Mouse (Mus musculus): ENCODE data around the gene Rnf115. TPM values are rescaled to one million over a fixed set of nuclear protein-coding genes. Genes with fewer than 3 reads are reported as not detected.

Gene Rnf115
- polyA plus RNA-seq, 1 experiment from 2014 or later = 90.4 TPM

GRCm38 (mm10) chr3:96688854-96689253 lies 38.6 kb upstream of the Rnf115 start:
- Histone ChIP-seq H3K27ac (ENCODE audit: low read depth, low read length) (no peak overlapping the region), H3K36me3 (ENCODE audit: control insufficient read depth, insufficient read depth, low read length) (no peaks in the 10 kb centered on the region), H3K4me3 (ENCODE audit: low read depth, low read length) (no peak overlapping the region), H3K4me1 (replicated peaks; ENCODE audit: control insufficient read depth, insufficient read depth, low read length) (0 out of 2 replicates have a peak, but pooled peaks cover 2% of the 10 kb centered on the region), H3K9me3 (ENCODE audit: control insufficient read depth, low read length) (no peaks in the 10 kb centered on the region), H3K27me3 (ENCODE audit: control insufficient read depth, insufficient read depth, low read length) (no peaks in the 10 kb centered on the region; the same call in 1 of the 2 replicates), H3K9ac (ENCODE audit: low read depth, low read length) (no peak overlapping the region), H3K4me2 (replicated peaks; ENCODE audit: low read depth, low read length) (no peak overlapping the region)
- no peak for ATAC-seq (ENCODE audit: low FRiP score)
- DNase-seq (ENCODE audit: low spot score) = no peak
- 86% methylated on average over 11 of the region's 11 CpGs for WGBS

GRCm38 (mm10) chr3:96690298-96690697 lies 37.2 kb upstream of the Rnf115 start:
- WGBS = 50% methylated on average over 3 of the region's 3 CpGs

GRCm38 (mm10) chr3:96692506-96692905 lies 35.0 kb upstream of the Rnf115 start:
- Histone ChIP-seq H3K36me3 (ENCODE audit: control insufficient read depth, insufficient read depth, low read length) (no peaks in the 10 kb centered on the region), H3K4me2 (replicated peaks; ENCODE audit: low read depth, low read length) (no peak overlapping the region), H3K9me3 (ENCODE audit: control insufficient read depth, low read length) (no peaks in the 10 kb centered on the region), H3K27me3 (ENCODE audit: control insufficient read depth, insufficient read depth, low read length) (no peaks in the 10 kb centered on the region), H3K9ac (ENCODE audit: low read depth, low read length) (no peak overlapping the region), H3K27ac (ENCODE audit: low read depth, low read length) (no peak overlapping the region), H3K4me1 (replicated peaks; ENCODE audit: control insufficient read depth, insufficient read depth, low read length) (0 out of 2 replicates have a peak, but pooled peaks cover 4% of the 10 kb centered on the region), H3K4me3 (ENCODE audit: low read depth, low read length) (no peak overlapping the region)
- no peak for ATAC-seq (ENCODE audit: low FRiP score)
- 16% methylated on average over 3 of the region's 3 CpGs for WGBS
- peak; percentile 47 for DNase-seq (ENCODE audit: low spot score)

More at GRCm38 (mm10) chr3:96690298-96690697, 37.2 kb upstream of the Rnf115 start:
- no peaks in the 10 kb centered on the region; the same call in 1 of the 2 replicates for H3K27me3 ChIP-seq (ENCODE audit: control insufficient read depth, insufficient read depth, low read length)
- H3K4me3 ChIP-seq (ENCODE audit: low read depth, low read length) = no peak overlapping the region
- no peaks in the 10 kb centered on the region for H3K9me3 ChIP-seq (ENCODE audit: control insufficient read depth, low read length)
- H3K36me3 ChIP-seq (ENCODE audit: control insufficient read depth, insufficient read depth, low read length) = no peaks in the 10 kb centered on the region
- H3K9ac ChIP-seq (ENCODE audit: low read depth, low read length) = no peak overlapping the region
- no peak overlapping the region for H3K27ac ChIP-seq (ENCODE audit: low read depth, low read length)
- 0 out of 2 replicates have a peak, but pooled peaks cover 2% of the 10 kb centered on the region for H3K4me1 ChIP-seq (replicated peaks; ENCODE audit: control insufficient read depth, insufficient read depth, low read length)
- H3K4me2 ChIP-seq (replicated peaks; ENCODE audit: low read depth, low read length) = no peak overlapping the region
- DNase-seq (ENCODE audit: low spot score) (no peak), ATAC-seq (ENCODE audit: low FRiP score) (no peak)

- Histone ChIP-seq H3K27me3 (ENCODE audit: control insufficient read depth, insufficient read depth, low read length) (no peaks in the 10 kb centered on the region), H3K4me1 (replicated peaks; ENCODE audit: control insufficient read depth, insufficient read depth, low read length) (0 out of 2 replicates have a peak, but pooled peaks cover 4% of the 10 kb centered on the region), H3K27ac (ENCODE audit: low read depth, low read length) (no peak overlapping the region), H3K9me3 (ENCODE audit: control insufficient read depth, low read length) (no peaks in the 10 kb centered on the region), H3K4me2 (replicated peaks; ENCODE audit: low read depth, low read length) (no peak overlapping the region), H3K9ac (ENCODE audit: low read depth, low read length) (no peak overlapping the region), H3K36me3 (ENCODE audit: control insufficient read depth, insufficient read depth, low read length) (no peaks in the 10 kb centered on the region), H3K4me3 (ENCODE audit: low read depth, low read length) (no peak overlapping the region)
- 94% methylated on average over 1 of the region's 1 CpGs for WGBS
- ATAC-seq (ENCODE audit: low FRiP score) = no peak
- DNase-seq (ENCODE audit: low spot score) = no peak
These were observed 33.9 kb upstream of the Rnf115 start for GRCm38 (mm10) chr3:96693579-96693978.

- peak; percentile 76 for ATAC-seq (ENCODE audit: low FRiP score)
- H3K4me2 ChIP-seq (replicated peaks; ENCODE audit: low read depth, low read length) = peak within 1 kb of the TSS; percentile 70
- H3K36me3 ChIP-seq (ENCODE audit: control insufficient read depth, insufficient read depth, low read length) = no peaks in the 10 kb centered on the region
- H3K9me3 ChIP-seq (ENCODE audit: control insufficient read depth, low read length) = no peaks in the 10 kb centered on the region
- peak within 1 kb of the TSS; percentile 87 for H3K9ac ChIP-seq (ENCODE audit: low read depth, low read length)
- DNase-seq (ENCODE audit: low spot score) = peak; percentile 82
- peak within 1 kb of the TSS; percentile 77 for H3K4me3 ChIP-seq (ENCODE audit: low read depth, low read length)
- WGBS = 0% methylated on average over 35 of the region's 35 CpGs
- peak within 1 kb of the TSS; percentile 94 for H3K27ac ChIP-seq (ENCODE audit: low read depth, low read length)
- H3K27me3 ChIP-seq (ENCODE audit: control insufficient read depth, insufficient read depth, low read length) = no peaks in the 10 kb centered on the region
- 0 out of 2 replicates have a peak, but pooled peaks cover 3% of the 10 kb centered on the region for H3K4me1 ChIP-seq (replicated peaks; ENCODE audit: control insufficient read depth, insufficient read depth, low read length)
These were observed 31.2 kb upstream of the Rnf115 start, which contains the start of gene Pias3 for GRCm38 (mm10) chr3:96696198-96696765. TSS of gene Pias3 (plus strand) at chr3:96696384.

- H3K36me3 ChIP-seq (ENCODE audit: control insufficient read depth, insufficient read depth, low read length) = no peaks in the 10 kb centered on the region
- H3K27me3 ChIP-seq (ENCODE audit: control insufficient read depth, insufficient read depth, low read length) = no peaks in the 10 kb centered on the region
- WGBS = under 1% methylated on average over 62 of the region's 85 CpGs
- DNase-seq (ENCODE audit: low spot score) = peak; percentile 93
- peak overlapping the region; percentile 87 for H3K9ac ChIP-seq (ENCODE audit: low read depth, low read length)
- H3K27ac ChIP-seq (ENCODE audit: low read depth, low read length) = peak overlapping the region; percentile 94
- H3K9me3 ChIP-seq (ENCODE audit: control insufficient read depth, low read length) = no peaks in the 10 kb centered on the region
- peak overlapping the region; percentile 70 for H3K4me2 ChIP-seq (replicated peaks; ENCODE audit: low read depth, low read length)
- peak; percentile 95 for ATAC-seq (ENCODE audit: low FRiP score)
- H3K4me3 ChIP-seq (ENCODE audit: low read depth, low read length) = peak overlapping the region; percentile 77
- H3K4me1 ChIP-seq (replicated peaks; ENCODE audit: control insufficient read depth, insufficient read depth, low read length) = 0 out of 2 replicates have a peak, but pooled peaks cover 3% of the 10 kb centered on the region
These were observed 30.4 kb upstream of the Rnf115 start for GRCm38 (mm10) chr3:96696766-96697732.

GRCm38 (mm10) chr3:96698993-96699690 lies 28.3 kb upstream of the Rnf115 start:
- no peak overlapping the region for H3K4me3 ChIP-seq (ENCODE audit: low read depth, low read length)
- no peak overlapping the region for H3K27ac ChIP-seq (ENCODE audit: low read depth, low read length)
- ATAC-seq (ENCODE audit: low FRiP score) = no peak
- WGBS = 50% methylated on average over 19 of the region's 19 CpGs
- H3K4me1 ChIP-seq (replicated peaks; ENCODE audit: control insufficient read depth, insufficient read depth, low read length) = 0 out of 2 replicates have a peak, but pooled peaks cover 3% of the 10 kb centered on the region
- no peaks in the 10 kb centered on the region for H3K9me3 ChIP-seq (ENCODE audit: control insufficient read depth, low read length)
- H3K4me2 ChIP-seq (replicated peaks; ENCODE audit: low read depth, low read length) = no peak overlapping the region
- H3K36me3 ChIP-seq (ENCODE audit: control insufficient read depth, insufficient read depth, low read length) = no peaks in the 10 kb centered on the region
- no peak for DNase-seq (ENCODE audit: low spot score)
- H3K9ac ChIP-seq (ENCODE audit: low read depth, low read length) = no peak overlapping the region
- no peaks in the 10 kb centered on the region for H3K27me3 ChIP-seq (ENCODE audit: control insufficient read depth, insufficient read depth, low read length)

- ATAC-seq (ENCODE audit: low FRiP score) = no peak
- Histone ChIP-seq H3K36me3 (ENCODE audit: control insufficient read depth, insufficient read depth, low read length) (0 out of 2 replicates have a peak, but pooled peaks cover 4% of the 10 kb centered on the region), H3K4me3 (ENCODE audit: low read depth, low read length) (no peak overlapping the region), H3K9me3 (ENCODE audit: control insufficient read depth, low read length) (no peaks in the 10 kb centered on the region), H3K4me2 (replicated peaks; ENCODE audit: low read depth, low read length) (no peak overlapping the region), H3K9ac (ENCODE audit: low read depth, low read length) (no peak overlapping the region), H3K4me1 (replicated peaks; ENCODE audit: control insufficient read depth, insufficient read depth, low read length) (0 out of 2 replicates have a peak, but pooled peaks cover 3% of the 10 kb centered on the region), H3K27ac (ENCODE audit: low read depth, low read length) (no peak overlapping the region), H3K27me3 (ENCODE audit: control insufficient read depth, insufficient read depth, low read length) (no peaks in the 10 kb centered on the region)
- 52% methylated on average over 7 of the region's 7 CpGs for WGBS
- DNase-seq (ENCODE audit: low spot score) = peak; percentile 54
These were observed 27.1 kb upstream of the Rnf115 start for GRCm38 (mm10) chr3:96700376-96700775.

Data from hindbrain, embryonic 11.5 days (tissue).